Mouse (Mus musculus): ENCODE measurements at regions not wholly inside any gene's neighbourhood (a gene's known extent, or its start where the extent isn't known, plus 50 kb on each side); places are given as distances from the start of the nearest gene placed in this dataset.

- TF ChIP-seq POLR2A (IDR thresholded peaks at IDR 0.05; ENCODE audit: extremely low read depth, insufficient read depth, low read length) (no peak), CTCF (IDR thresholded peaks at IDR 0.05; ENCODE audit: extremely low read depth, insufficient read depth, low read length) (peak; percentile 89)
- Histone ChIP-seq H3K27ac (ENCODE audit: insufficient read depth, low read length) (no peak overlapping the region), H3K4me1 (ENCODE audit: control insufficient read depth, insufficient read depth, low read length) (peaks cover 4% of the 10 kb centered on the region), H3K4me3 (ENCODE audit: insufficient read depth, low read length) (peak overlapping the region; percentile 30)
These were observed 50.7 kb upstream of the Kdm8 start for GRCm38 (mm10) chr7:125393654-125394346.

Measured in cortical plate, adult 2 months (tissue).